Mouse (Mus musculus): ENCODE results near the gene Ccng1.
"Not testable (repeated sequence)": the region's sequence is repeated elsewhere in the genome, so short reads cannot be mapped to it uniquely, and the experiment has no call there.

The Ccng1 gene

GRCm38 (mm10) chr11:40718324-40718723 lies 36.8 kb downstream of the Ccng1 start:
- no peak for DNase-seq (ENCODE audit: low read depth, low spot score)

- DNase-seq (ENCODE audit: low read depth, low spot score): no peak
Observed at GRCm38 (mm10) chr11:40715524-40715923, 39.6 kb downstream of the Ccng1 start.

GRCm38 (mm10) chr11:40713858-40714257 lies 41.3 kb downstream of the Ccng1 start:
- no peak for DNase-seq (ENCODE audit: low read depth, low spot score)

GRCm38 (mm10) chr11:40709899-40710298 lies 45.2 kb downstream of the Ccng1 start:
- DNase-seq (ENCODE audit: low read depth, low spot score): not testable (repeated sequence)
